Mouse (Mus musculus) neural tube, embryonic 14.5 days (tissue): ENCODE measurements around the gene Amigo1. TPM values are rescaled to one million over a fixed set of nuclear protein-coding genes. Genes with fewer than 3 reads are reported as not detected.

ENCODE experiments used
- ATAC-seq: fragments of 200-750 bp; cut with Nextera tagmentation; 2 replicates; pipeline ENCODE4 v1.8.0; 2017; ENCODE audit warnings: low read depth, mild to moderate bottlenecking, moderate TSS enrichment, moderate library complexity
- H3K27ac ChIP-seq: fragments of 300-500 bp; sonication (generic); 2 replicates; pipeline ENCODE4 v1.5.1; 2014; ENCODE audit warnings: low read depth, mild to moderate bottlenecking, control low read depth, low read length, moderate library complexity, mixed read lengths
- H3K27me3 ChIP-seq: fragments of 300-500 bp; sonication (generic); 2 replicates; pipeline ENCODE4 v1.6.1; 2014; ENCODE audit warnings: low read length; ENCODE audit not compliant: control insufficient read depth, insufficient read depth
- H3K36me3 ChIP-seq: fragments of 300-500 bp; sonication (generic); 2 replicates; pipeline ENCODE4 v1.6.1; 2014; ENCODE audit warnings: low read length, mixed read lengths; ENCODE audit not compliant: control insufficient read depth, insufficient read depth
- H3K4me1 ChIP-seq: fragments of 300-500 bp; sonication (generic); 2 replicates; pipeline ENCODE4 v1.6.1; 2014; ENCODE audit warnings: low read length; ENCODE audit not compliant: control insufficient read depth, insufficient read depth
- H3K4me2 ChIP-seq: fragments of 300-500 bp; sonication (generic); 2 replicates; pipeline ENCODE4 v1.6.1; 2014; ENCODE audit warnings: mild to moderate bottlenecking, low read depth, low read length, control low read depth
- H3K4me3 ChIP-seq: fragments of 300-500 bp; sonication (generic); 2 replicates; pipeline ENCODE4 v1.5.1; 2014; ENCODE audit warnings: low read depth, low read length, control low read depth, mixed read lengths
- H3K9ac ChIP-seq: fragments of 300-500 bp; sonication (generic); replicated peaks from 2 replicates; pipeline ENCODE4 v1.6.1; 2014; ENCODE audit warnings: low read depth, mild to moderate bottlenecking, control low read depth, low read length, mixed read lengths
- H3K9me3 ChIP-seq: fragments of 300-500 bp; sonication (generic); 2 replicates; pipeline ENCODE4 v1.6.1; 2016; ENCODE audit warnings: low read length; ENCODE audit not compliant: control insufficient read depth
- WGBS: fragments of 180-500 bp; shearing (Covaris S2); extraction: QIAGEN DNeasy Blood & Tissue Kit; methylation state at CpG from one replicate; pipeline ENCODE4 v1.1.7; 2014; 5-methylcytosine and 5-hydroxymethylcytosine counted together
- polyA plus RNA-seq: library from polyadenylated mRNA; unstranded; fragments of >200 nt; fragmentation: Nextera tagmentation; extraction: Ambion mirVana; gene quantifications from 2 replicates; pipeline ENCODE4 v1.2.1, GENCODE M21; 2014

Amigo1 gene
- polyA plus RNA-seq, 1 experiment from 2014 or later: 11.2 TPM

GRCm38 (mm10) chr3:108158383-108159037 is 27.6 kb upstream of the Amigo1 start:
- H3K27ac ChIP-seq: peak overlapping the region; percentile 66
- no peaks in the 10 kb centered on the region for H3K9me3 ChIP-seq
- no peaks in the 10 kb centered on the region for H3K36me3 ChIP-seq
- peak; percentile 42; the same call in 1 of the 2 replicates for ATAC-seq
- no peak overlapping the region for H3K4me2 ChIP-seq
- no peaks in the 10 kb centered on the region for H3K27me3 ChIP-seq
- H3K4me3 ChIP-seq: no peak overlapping the region
- WGBS: 46% methylated on average over 9 of the region's 9 CpGs
- peaks cover 9% of the 10 kb centered on the region; the same call in 1 of the 2 replicates for H3K4me1 ChIP-seq
- 0 out of 2 replicates have a peak overlapping the region, but pooled peaks have one; percentile 16 for H3K9ac ChIP-seq

DNA sequence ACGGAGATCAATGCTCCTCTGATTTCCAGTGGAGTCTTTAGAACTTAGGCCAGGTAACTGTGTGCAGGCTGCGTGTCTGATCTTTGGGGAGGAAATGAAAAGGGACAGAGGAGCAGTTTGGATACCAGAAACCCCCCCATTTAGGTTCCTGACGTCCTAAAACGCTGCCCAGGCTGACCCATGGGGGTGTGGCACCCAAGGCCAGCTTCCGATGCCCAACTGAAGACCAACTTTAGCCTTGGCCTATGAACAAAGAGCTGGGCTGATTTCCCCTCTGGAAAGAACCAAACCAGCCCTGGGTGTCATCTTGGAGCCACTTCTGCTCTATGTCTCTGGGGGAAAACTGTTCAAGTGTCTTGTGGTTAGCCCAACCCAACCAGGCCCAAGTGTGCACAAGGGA is 22.0 kb upstream of the Amigo1 start:
- no peak for ATAC-seq
- Histone ChIP-seq H3K36me3 (no peaks in the 10 kb centered on the region), H3K4me3 (no peak overlapping the region), H3K4me2 (no peak overlapping the region), H3K27ac (no peak overlapping the region), H3K9ac (no peak overlapping the region), H3K4me1 (peaks cover 25% of the 10 kb centered on the region), H3K9me3 (no peaks in the 10 kb centered on the region), H3K27me3 (no peaks in the 10 kb centered on the region)
- 63% methylated on average over 5 of the region's 5 CpGs for WGBS

- Histone ChIP-seq H3K4me3 (0 out of 2 replicates have a peak overlapping the region, but pooled peaks have one; percentile 5), H3K27ac (peak overlapping the region; percentile 45), H3K27me3 (no peaks in the 10 kb centered on the region), H3K36me3 (no peaks in the 10 kb centered on the region), H3K4me2 (peak overlapping the region; percentile 36), H3K4me1 (peaks cover 29% of the 10 kb centered on the region), H3K9ac (0 out of 2 replicates have a peak overlapping the region, but pooled peaks have one; percentile 21), H3K9me3 (no peaks in the 10 kb centered on the region)
- peak; percentile 78; the same call in 1 of the 2 replicates for ATAC-seq
- WGBS: 8% methylated on average over 9 of the region's 9 CpGs
Observed at GRCm38 (mm10) chr3:108164807-108165206, 21.3 kb upstream of the Amigo1 start.

DNA sequence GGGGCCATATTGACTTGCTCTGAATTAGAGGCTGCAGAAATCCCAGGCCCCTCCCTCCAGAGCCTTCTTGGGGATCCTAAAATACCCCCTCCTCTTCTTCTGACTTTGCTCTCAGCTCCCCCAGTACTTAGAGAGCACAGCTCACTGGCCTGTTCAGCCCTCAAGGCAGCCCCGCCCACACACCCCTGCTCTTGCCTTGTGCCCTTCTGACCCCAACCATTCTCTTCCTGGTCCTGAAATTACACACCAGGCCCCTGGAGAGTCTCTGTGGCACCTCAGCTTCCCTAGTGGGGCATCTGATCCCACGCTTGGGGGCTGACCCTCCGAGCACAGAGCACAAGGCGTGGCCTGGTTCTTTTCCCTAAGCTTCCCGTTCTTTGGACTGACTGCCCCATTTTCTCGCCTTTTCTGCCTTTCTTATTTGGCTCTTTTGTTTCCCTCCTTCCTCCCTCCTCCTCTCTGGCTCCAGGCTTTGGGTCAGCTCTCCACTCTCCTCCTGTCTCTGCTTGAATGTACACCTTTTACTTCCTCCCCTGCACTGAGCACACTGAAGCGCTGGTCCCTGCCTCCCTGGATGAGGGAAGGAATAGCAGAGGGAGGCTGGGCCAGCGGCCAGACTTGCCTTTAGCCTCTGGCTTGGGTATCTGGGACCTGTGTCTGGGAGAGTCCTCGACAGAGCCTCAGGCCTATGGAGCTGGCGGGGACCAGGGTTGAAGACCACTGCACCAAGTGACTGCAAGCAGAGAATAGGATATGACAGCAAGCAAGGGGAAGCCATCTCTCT is 20.4 kb upstream of the Amigo1 start:
- no peak overlapping the region for H3K4me2 ChIP-seq
- H3K36me3 ChIP-seq: no peaks in the 10 kb centered on the region
- H3K4me3 ChIP-seq: no peak overlapping the region
- ATAC-seq: peak; percentile 25
- H3K27ac ChIP-seq: peak overlapping the region; percentile 45
- peaks cover 29% of the 10 kb centered on the region for H3K4me1 ChIP-seq
- 18% methylated on average over 10 of the region's 10 CpGs for WGBS
- no peak overlapping the region for H3K9ac ChIP-seq
- no peaks in the 10 kb centered on the region for H3K27me3 ChIP-seq
- no peaks in the 10 kb centered on the region for H3K9me3 ChIP-seq

DNA sequence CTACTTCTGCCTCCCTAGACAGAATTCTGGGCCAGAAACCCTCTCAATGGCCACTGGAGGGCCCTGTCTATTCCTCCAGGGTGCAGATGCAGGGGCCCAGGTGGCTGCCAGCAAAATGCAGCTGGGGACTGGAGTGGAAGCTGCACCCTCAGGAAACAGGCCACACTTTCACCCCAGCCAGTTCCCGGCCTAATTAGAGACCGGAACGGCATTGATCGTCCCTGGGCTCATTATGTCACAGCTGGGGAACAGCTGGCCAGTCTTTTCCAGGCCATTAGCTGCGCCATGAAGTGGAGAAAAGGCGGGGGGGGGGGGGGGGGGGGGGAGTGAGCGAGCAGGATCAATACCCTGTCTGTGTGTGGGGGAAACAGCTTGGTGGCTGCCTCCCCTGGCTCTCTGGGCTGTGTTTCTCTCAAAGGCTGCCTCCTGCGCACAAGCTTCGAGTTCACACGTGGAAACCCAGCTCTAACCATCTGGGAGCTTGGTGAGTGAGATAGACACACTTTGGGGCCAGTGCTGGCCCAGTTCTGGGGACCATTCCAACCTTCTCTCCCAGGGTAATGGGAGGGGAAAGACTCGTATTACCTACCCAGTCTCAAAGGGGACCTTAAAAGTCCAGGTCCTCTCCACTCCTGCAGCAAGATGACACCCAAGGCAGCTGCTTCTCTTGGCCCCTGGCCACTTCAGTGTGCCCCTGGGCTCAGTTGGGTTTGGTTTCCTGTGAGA is 19.5 kb upstream of the Amigo1 start:
- Histone ChIP-seq H3K36me3 (no peaks in the 10 kb centered on the region), H3K4me3 (no peak overlapping the region), H3K4me2 (no peak overlapping the region), H3K4me1 (peaks cover 29% of the 10 kb centered on the region), H3K9ac (no peak overlapping the region), H3K9me3 (no peaks in the 10 kb centered on the region), H3K27me3 (no peaks in the 10 kb centered on the region), H3K27ac (peak overlapping the region; percentile 45)
- ATAC-seq: peak; percentile 50
- WGBS: 3% methylated on average over 8 of the region's 11 CpGs

DNA sequence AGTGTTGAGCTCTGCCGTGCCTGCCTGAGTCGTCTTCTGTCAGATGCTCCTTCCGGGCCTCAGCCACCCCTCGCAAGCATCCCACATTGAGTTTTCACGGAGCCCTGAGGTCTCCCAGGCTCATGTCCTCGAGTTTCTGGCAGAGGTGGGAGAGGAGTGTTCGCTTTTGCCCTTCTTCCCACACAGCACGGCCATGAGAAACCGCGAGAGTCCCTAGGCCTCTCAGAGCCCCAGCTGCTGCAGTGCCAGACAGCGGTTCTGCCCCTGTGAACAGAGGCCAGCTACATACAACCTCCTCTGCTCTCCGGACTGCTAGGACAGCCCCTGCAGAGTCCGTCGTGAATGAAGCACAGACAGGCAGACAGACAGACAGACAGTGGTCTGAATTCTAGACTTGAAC is 18.6 kb upstream of the Amigo1 start:
- no peak overlapping the region for H3K4me2 ChIP-seq
- no peak overlapping the region for H3K4me3 ChIP-seq
- H3K9me3 ChIP-seq: no peaks in the 10 kb centered on the region
- no peak for ATAC-seq
- no peaks in the 10 kb centered on the region for H3K36me3 ChIP-seq
- no peaks in the 10 kb centered on the region for H3K27me3 ChIP-seq
- 30% methylated on average over 14 of the region's 14 CpGs for WGBS
- peaks cover 29% of the 10 kb centered on the region for H3K4me1 ChIP-seq
- H3K27ac ChIP-seq: peak overlapping the region; percentile 45
- H3K9ac ChIP-seq: no peak overlapping the region

- no peak overlapping the region for H3K4me2 ChIP-seq
- peaks cover 34% of the 10 kb centered on the region for H3K4me1 ChIP-seq
- no peak for ATAC-seq
- H3K9ac ChIP-seq: no peak overlapping the region
- H3K27me3 ChIP-seq: no peaks in the 10 kb centered on the region
- H3K9me3 ChIP-seq: no peaks in the 10 kb centered on the region
- peak overlapping the region; percentile 44; the same call in 1 of the 2 replicates for H3K27ac ChIP-seq
- no peak overlapping the region for H3K4me3 ChIP-seq
- H3K36me3 ChIP-seq: no peaks in the 10 kb centered on the region
- 44% methylated on average over 3 of the region's 3 CpGs for WGBS
Observed at GRCm38 (mm10) chr3:108169199-108169598, 16.9 kb upstream of the Amigo1 start.

GRCm38 (mm10) chr3:108174672-108175531 is 11.2 kb upstream of the Amigo1 start:
- Histone ChIP-seq H3K4me2 (peak overlapping the region; percentile 35), H3K9ac (no peak overlapping the region), H3K27ac (peak overlapping the region; percentile 81), H3K27me3 (no peaks in the 10 kb centered on the region), H3K9me3 (no peaks in the 10 kb centered on the region), H3K36me3 (no peaks in the 10 kb centered on the region), H3K4me1 (peaks cover 16% of the 10 kb centered on the region; the same call in 1 of the 2 replicates), H3K4me3 (no peak overlapping the region)
- ATAC-seq: peak; percentile 87
- 8% methylated on average over 14 of the region's 14 CpGs for WGBS
